Mouse (Mus musculus): ENCODE measurements at regions not wholly inside any gene's neighbourhood (a gene's known extent, or its start where the extent isn't known, plus 50 kb on each side); places are given as distances from the start of the nearest gene placed in this dataset.

DNA sequence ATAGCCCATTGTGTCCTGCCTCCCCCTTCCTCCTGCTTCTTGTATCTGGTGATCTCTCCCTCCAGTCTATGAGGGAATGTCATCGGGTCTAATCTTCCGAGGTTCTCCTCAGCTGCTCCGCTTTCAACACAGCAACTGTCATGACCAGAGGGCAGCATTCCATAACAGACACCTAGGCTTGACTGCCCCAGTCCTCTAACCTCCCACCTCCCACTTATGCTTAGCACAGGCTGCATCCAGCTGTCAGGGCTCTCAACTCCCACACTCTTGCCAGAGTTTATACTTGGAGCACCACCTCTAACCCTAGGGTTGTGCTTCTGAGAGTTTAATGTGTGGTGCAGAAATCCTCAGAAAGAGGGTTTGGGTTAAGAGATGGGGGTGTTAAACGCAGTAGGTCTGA is 137.9 kb upstream of the Rbms1 start:
- TF ChIP-seq POLR2A (IDR thresholded peaks at IDR 0.05; ENCODE audit: borderline replicate concordance, extremely low read depth, insufficient read depth, insufficient read length), result no peak
- Histone ChIP-seq H3K4me1 (ENCODE audit: control insufficient read depth, insufficient read depth, low read length) (no peaks in the 10 kb centered on the region), H3K27me3 (ENCODE audit: control insufficient read depth, insufficient read depth, low read length) (no peaks in the 10 kb centered on the region), H3K9ac (ENCODE audit: low read depth, low read length, severe bottlenecking) (no peak overlapping the region), H3K4me3 (replicated peaks; ENCODE audit: low read length) (no peak overlapping the region), H3K9me3 (ENCODE audit: control insufficient read depth, low read length) (no peaks in the 10 kb centered on the region), H3K36me3 (ENCODE audit: control insufficient read depth, insufficient read depth, low read length) (no peaks in the 10 kb centered on the region), H3K4me2 (replicated peaks; ENCODE audit: low read depth, low read length, severe bottlenecking) (no peak overlapping the region), H3K27ac (replicated peaks; ENCODE audit: low read depth, low read length) (no peak overlapping the region)
- ATAC-seq (ENCODE audit: low FRiP score, low read depth) (no peak), DNase-seq (ENCODE audit: low spot score) (no peak)
- WGBS, result 82% methylated on average over 4 of the region's 4 CpGs

DNA sequence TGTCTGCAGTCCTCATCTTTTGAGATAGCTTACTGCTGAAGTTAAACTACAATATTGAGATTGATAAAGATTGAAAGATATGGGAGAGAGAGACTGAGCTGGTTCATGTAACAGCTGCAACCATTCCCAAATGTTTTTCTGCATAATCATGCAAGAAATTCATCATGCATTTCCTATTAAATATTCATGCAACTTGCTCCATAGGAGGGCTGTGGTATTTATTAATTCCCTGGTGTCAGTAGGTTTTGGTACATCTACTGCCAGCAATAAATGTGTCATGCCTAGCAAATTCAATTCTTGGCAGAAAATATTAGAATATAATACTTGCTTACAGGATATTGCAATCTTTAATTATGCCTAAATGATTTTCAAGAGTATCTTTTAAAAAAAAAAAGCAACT is 125.5 kb upstream of the Rbms1 start:
- Histone ChIP-seq H3K4me1 (ENCODE audit: control insufficient read depth, insufficient read depth, low read length) (peaks cover 8% of the 10 kb centered on the region; the same call in 1 of the 2 replicates), H3K9ac (ENCODE audit: low read depth, low read length, severe bottlenecking) (no peak overlapping the region), H3K27ac (replicated peaks; ENCODE audit: low read depth, low read length) (no peak overlapping the region), H3K9me3 (ENCODE audit: control insufficient read depth, low read length) (no peaks in the 10 kb centered on the region), H3K27me3 (ENCODE audit: control insufficient read depth, insufficient read depth, low read length) (no peaks in the 10 kb centered on the region), H3K4me2 (replicated peaks; ENCODE audit: low read depth, low read length, severe bottlenecking) (no peak overlapping the region), H3K36me3 (ENCODE audit: control insufficient read depth, insufficient read depth, low read length) (no peaks in the 10 kb centered on the region), H3K4me3 (replicated peaks; ENCODE audit: low read length) (no peak overlapping the region)
- DNase-seq (ENCODE audit: low spot score), result no peak
- no peak for ATAC-seq (ENCODE audit: low FRiP score, low read depth)
- no peak for TF ChIP-seq POLR2A (IDR thresholded peaks at IDR 0.05; ENCODE audit: borderline replicate concordance, extremely low read depth, insufficient read depth, insufficient read length)

DNA sequence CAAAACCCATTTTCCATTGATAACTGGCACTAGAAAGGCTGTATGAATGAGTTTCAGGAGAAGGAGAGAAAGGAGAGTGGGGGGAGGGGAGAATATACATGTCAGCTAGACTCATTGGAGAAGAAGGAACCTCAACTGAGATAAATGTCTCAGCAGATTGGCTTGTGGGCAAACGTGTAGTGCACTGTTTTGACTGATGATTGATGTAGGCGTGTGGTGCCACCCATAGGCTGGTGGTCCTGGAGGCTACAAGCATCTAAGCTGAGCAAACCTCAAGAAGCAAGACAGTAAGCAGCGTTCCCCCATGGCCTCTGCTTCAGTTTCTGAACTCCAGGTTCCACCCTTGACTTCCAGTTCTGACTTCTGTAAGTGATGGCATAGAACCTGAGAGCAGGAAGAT is 121.8 kb upstream of the Rbms1 start:
- TF ChIP-seq POLR2A (IDR thresholded peaks at IDR 0.05; ENCODE audit: borderline replicate concordance, extremely low read depth, insufficient read depth, insufficient read length), result no peak
- H3K4me3 ChIP-seq (replicated peaks; ENCODE audit: low read length), result no peak overlapping the region
- no peak overlapping the region for H3K4me2 ChIP-seq (replicated peaks; ENCODE audit: low read depth, low read length, severe bottlenecking)
- no peaks in the 10 kb centered on the region for H3K36me3 ChIP-seq (ENCODE audit: control insufficient read depth, insufficient read depth, low read length)
- ATAC-seq (ENCODE audit: low FRiP score, low read depth) (no peak), DNase-seq (ENCODE audit: low spot score) (no peak)
- 67% methylated on average over 3 of the region's 3 CpGs for WGBS
- no peak overlapping the region for H3K27ac ChIP-seq (replicated peaks; ENCODE audit: low read depth, low read length)
- H3K27me3 ChIP-seq (ENCODE audit: control insufficient read depth, insufficient read depth, low read length), result no peaks in the 10 kb centered on the region
- peaks cover 8% of the 10 kb centered on the region; the same call in 1 of the 2 replicates for H3K4me1 ChIP-seq (ENCODE audit: control insufficient read depth, insufficient read depth, low read length)
- no peaks in the 10 kb centered on the region for H3K9me3 ChIP-seq (ENCODE audit: control insufficient read depth, low read length)
- no peak overlapping the region for H3K9ac ChIP-seq (ENCODE audit: low read depth, low read length, severe bottlenecking)

DNA sequence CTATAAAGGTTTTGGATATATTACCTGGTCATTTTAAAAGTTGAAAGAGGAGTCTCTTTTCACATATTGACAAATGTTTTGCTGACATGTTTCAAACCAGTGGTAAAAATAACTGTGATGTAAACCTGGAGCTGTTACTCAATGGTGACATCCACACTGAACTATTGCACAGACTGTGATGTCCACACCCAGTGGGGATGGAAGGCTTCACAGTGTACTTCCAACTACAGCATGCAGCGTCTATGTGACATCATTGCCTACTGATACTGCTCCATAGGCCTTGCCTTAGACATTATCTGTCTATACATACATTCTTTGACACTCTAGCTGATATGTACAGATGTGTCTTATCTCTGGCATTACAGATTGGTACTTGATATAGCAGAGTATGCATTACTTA is 120.1 kb upstream of the Rbms1 start:
- 86% methylated on average over 1 of the region's 1 CpGs for WGBS
- no peak overlapping the region for H3K9ac ChIP-seq (ENCODE audit: low read depth, low read length, severe bottlenecking)
- ATAC-seq (ENCODE audit: low FRiP score, low read depth) (no peak), DNase-seq (ENCODE audit: low spot score) (no peak)
- no peaks in the 10 kb centered on the region for H3K9me3 ChIP-seq (ENCODE audit: control insufficient read depth, low read length)
- no peak overlapping the region for H3K4me2 ChIP-seq (replicated peaks; ENCODE audit: low read depth, low read length, severe bottlenecking)
- no peak overlapping the region for H3K4me3 ChIP-seq (replicated peaks; ENCODE audit: low read length)
- no peak overlapping the region for H3K27ac ChIP-seq (replicated peaks; ENCODE audit: low read depth, low read length)
- peaks cover 8% of the 10 kb centered on the region; the same call in 1 of the 2 replicates for H3K4me1 ChIP-seq (ENCODE audit: control insufficient read depth, insufficient read depth, low read length)
- no peaks in the 10 kb centered on the region for H3K36me3 ChIP-seq (ENCODE audit: control insufficient read depth, insufficient read depth, low read length)
- H3K27me3 ChIP-seq (ENCODE audit: control insufficient read depth, insufficient read depth, low read length), result no peaks in the 10 kb centered on the region
- no peak for TF ChIP-seq POLR2A (IDR thresholded peaks at IDR 0.05; ENCODE audit: borderline replicate concordance, extremely low read depth, insufficient read depth, insufficient read length)

DNA sequence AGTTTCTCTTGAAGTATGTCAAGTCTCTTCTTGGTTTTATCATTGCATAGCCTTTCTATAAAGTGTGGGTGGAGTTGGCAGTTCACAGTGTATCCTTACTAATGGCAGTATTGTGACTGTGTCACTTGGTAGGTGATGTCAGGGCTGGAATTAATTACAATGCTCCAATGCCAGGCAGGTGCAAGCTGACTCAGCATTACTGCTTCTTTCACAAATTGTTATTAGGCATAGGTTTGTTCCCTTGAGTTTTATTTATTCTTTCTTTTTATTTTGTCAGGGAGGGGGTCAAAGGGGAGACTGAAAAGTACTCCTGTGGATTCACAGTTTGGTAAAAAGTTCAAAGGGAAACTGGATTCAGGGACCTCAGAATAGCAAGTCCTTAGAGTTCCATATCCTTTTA is 119.6 kb upstream of the Rbms1 start:
- H3K27ac ChIP-seq (replicated peaks; ENCODE audit: low read depth, low read length), result no peak overlapping the region
- no peak overlapping the region for H3K9ac ChIP-seq (ENCODE audit: low read depth, low read length, severe bottlenecking)
- no peak for ATAC-seq (ENCODE audit: low FRiP score, low read depth)
- H3K4me2 ChIP-seq (replicated peaks; ENCODE audit: low read depth, low read length, severe bottlenecking), result no peak overlapping the region
- peaks cover 8% of the 10 kb centered on the region; the same call in 1 of the 2 replicates for H3K4me1 ChIP-seq (ENCODE audit: control insufficient read depth, insufficient read depth, low read length)
- H3K36me3 ChIP-seq (ENCODE audit: control insufficient read depth, insufficient read depth, low read length), result no peaks in the 10 kb centered on the region
- H3K4me3 ChIP-seq (replicated peaks; ENCODE audit: low read length), result no peak overlapping the region
- no peaks in the 10 kb centered on the region for H3K9me3 ChIP-seq (ENCODE audit: control insufficient read depth, low read length)
- no peak for DNase-seq (ENCODE audit: low spot score)
- H3K27me3 ChIP-seq (ENCODE audit: control insufficient read depth, insufficient read depth, low read length), result no peaks in the 10 kb centered on the region
- TF ChIP-seq POLR2A (IDR thresholded peaks at IDR 0.05; ENCODE audit: borderline replicate concordance, extremely low read depth, insufficient read depth, insufficient read length), result no peak

DNA sequence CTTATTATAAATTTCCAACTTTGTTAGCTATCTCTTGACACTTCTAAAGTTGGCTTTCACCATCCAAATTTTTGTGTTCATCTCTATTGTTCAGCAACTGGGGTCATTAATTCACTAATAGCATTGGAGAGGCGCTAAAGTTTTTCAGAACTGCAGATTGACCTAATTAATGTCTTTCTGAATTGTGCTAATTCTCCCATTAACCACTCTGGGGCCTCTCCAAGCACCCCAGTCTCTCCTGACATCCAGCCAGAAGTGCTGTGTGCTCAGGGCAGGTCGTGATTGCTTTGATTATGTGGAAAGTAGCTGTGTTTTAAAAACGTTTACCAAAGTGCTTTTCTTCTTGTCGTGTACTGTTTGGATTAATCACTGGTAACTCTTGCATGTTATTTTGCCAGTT is 117.0 kb upstream of the Rbms1 start:
- no peaks in the 10 kb centered on the region for H3K27me3 ChIP-seq (ENCODE audit: control insufficient read depth, insufficient read depth, low read length)
- no peaks in the 10 kb centered on the region for H3K9me3 ChIP-seq (ENCODE audit: control insufficient read depth, low read length)
- H3K4me1 ChIP-seq (ENCODE audit: control insufficient read depth, insufficient read depth, low read length), result peaks cover 2% of the 10 kb centered on the region; the same call in 1 of the 2 replicates
- H3K4me3 ChIP-seq (replicated peaks; ENCODE audit: low read length), result no peak overlapping the region
- H3K9ac ChIP-seq (ENCODE audit: low read depth, low read length, severe bottlenecking), result no peak overlapping the region
- H3K4me2 ChIP-seq (replicated peaks; ENCODE audit: low read depth, low read length, severe bottlenecking), result no peak overlapping the region
- ATAC-seq (ENCODE audit: low FRiP score, low read depth) (no peak), DNase-seq (ENCODE audit: low spot score) (no peak)
- no peak for TF ChIP-seq POLR2A (IDR thresholded peaks at IDR 0.05; ENCODE audit: borderline replicate concordance, extremely low read depth, insufficient read depth, insufficient read length)
- 48% methylated on average over 4 of the region's 4 CpGs for WGBS
- H3K36me3 ChIP-seq (ENCODE audit: control insufficient read depth, insufficient read depth, low read length), result no peaks in the 10 kb centered on the region
- H3K27ac ChIP-seq (replicated peaks; ENCODE audit: low read depth, low read length), result no peak overlapping the region

All from limb, embryonic 14.5 days (tissue).